Mouse (Mus musculus) frontal cortex, postnatal 36 days (tissue): ENCODE measurements around the gene Ccl22.

Source experiments
- DNase-seq, 2 experiments: peaks; one replicate each; pipeline ENCODE4 v3.0.0; 2022; ENCODE audit warnings: low spot score in 2 of 2

Ccl22 gene

GRCm38 (mm10) chr8:94734735-94735350 lies 10.5 kb upstream of the Ccl22 start:
- no peak for DNase-seq

GRCm38 (mm10) chr8:94735426-94736094 lies 9.8 kb upstream of the Ccl22 start:
- DNase-seq, result peak in 1 of 2 experiments; percentile 5

GRCm38 (mm10) chr8:94739829-94740228 lies 5.6 kb upstream of the Ccl22 start:
- no peak for DNase-seq

GRCm38 (mm10) chr8:94740591-94740990 lies 4.8 kb upstream of the Ccl22 start:
- DNase-seq, result no peak

GRCm38 (mm10) chr8:94741726-94742125 lies 3.7 kb upstream of the Ccl22 start:
- DNase-seq, result no peak

GRCm38 (mm10) chr8:94744484-94744883 lies 906 bp upstream of the Ccl22 start:
- peak in 1 of 2 experiments; percentile 17 for DNase-seq

GRCm38 (mm10) chr8:94744972-94745371 lies 418 bp upstream of the Ccl22 start:
- DNase-seq, result no peak

GRCm38 (mm10) chr8:94746832-94747231 lies 1.4 kb downstream of the Ccl22 start:
- DNase-seq, result no peak

GRCm38 (mm10) chr8:94748363-94748762 lies 3.0 kb downstream of the Ccl22 start:
- no peak for DNase-seq

GRCm38 (mm10) chr8:94749942-94750341 lies 4.6 kb downstream of the Ccl22 start:
- DNase-seq, result no peak

- peak in 1 of 2 experiments; percentile 29 for DNase-seq
These were observed 5.8 kb downstream of the Ccl22 start for GRCm38 (mm10) chr8:94751023-94751849.

- no peak for DNase-seq
These were observed 8.6 kb downstream of the Ccl22 start for GRCm38 (mm10) chr8:94754006-94754405.

GRCm38 (mm10) chr8:94754486-94754885 lies 9.1 kb downstream of the Ccl22 start:
- DNase-seq, result no peak

GRCm38 (mm10) chr8:94767035-94767434 lies 21.6 kb downstream of the Ccl22 start:
- DNase-seq, result no peak

GRCm38 (mm10) chr8:94770945-94771344 lies 25.6 kb downstream of the Ccl22 start:
- no peak for DNase-seq

- DNase-seq, result peak; percentile 89 to 91
These were observed 26.7 kb downstream of the Ccl22 start, which contains the start of gene Cx3cl1 for GRCm38 (mm10) chr8:94771941-94772670. TSS of gene Cx3cl1 (plus strand) at chr8:94772009.

- DNase-seq, result no peak
These were observed 27.7 kb downstream of the Ccl22 start for GRCm38 (mm10) chr8:94773048-94773447.

- DNase-seq, result peak; percentile 72 to 85
These were observed 28.3 kb downstream of the Ccl22 start for GRCm38 (mm10) chr8:94773700-94774171.

GRCm38 (mm10) chr8:94774601-94775000 lies 29.2 kb downstream of the Ccl22 start:
- no peak for DNase-seq

- no peak for DNase-seq
These were observed 31.0 kb downstream of the Ccl22 start for GRCm38 (mm10) chr8:94776346-94776745.

GRCm38 (mm10) chr8:94778036-94778435 lies 32.6 kb downstream of the Ccl22 start:
- DNase-seq, result no peak

- no peak for DNase-seq
These were observed 33.1 kb downstream of the Ccl22 start for GRCm38 (mm10) chr8:94778473-94778872.
